Mouse (Mus musculus) kidney, embryonic 16.5 days (tissue): ENCODE data around the gene Lmod2. TPM values are rescaled to one million over a fixed set of nuclear protein-coding genes. Genes with fewer than 3 reads are reported as not detected.

Source experiments
- ATAC-seq: fragments of 200-750 bp; cut with Nextera tagmentation; 2 replicates; pipeline ENCODE4 v1.8.0; 2017; ENCODE audit warnings: moderate TSS enrichment; ENCODE audit not compliant: low FRiP score, low TSS enrichment
- H3K27ac ChIP-seq: fragments of 300-500 bp; sonication (generic); 2 replicates; pipeline ENCODE4 v1.5.1; 2014; ENCODE audit warnings: low read length
- H3K27me3 ChIP-seq: fragments of 300-500 bp; sonication (generic); 2 replicates; pipeline ENCODE4 v1.6.1; 2014; ENCODE audit warnings: low read length, control low read depth, mixed read lengths; ENCODE audit not compliant: insufficient read depth
- H3K36me3 ChIP-seq: fragments of 300-500 bp; sonication (generic); 2 replicates; pipeline ENCODE4 v1.6.1; 2014; ENCODE audit warnings: low read length, control low read depth, mixed read lengths; ENCODE audit not compliant: insufficient read depth
- H3K4me1 ChIP-seq: fragments of 300-500 bp; sonication (generic); 2 replicates; pipeline ENCODE4 v1.6.1; 2014; ENCODE audit warnings: low read length, control low read depth, mixed read lengths; ENCODE audit not compliant: insufficient read depth
- H3K4me2 ChIP-seq: fragments of 300-500 bp; sonication (generic); replicated peaks from 2 replicates; pipeline ENCODE4 v1.6.1; 2014; ENCODE audit warnings: low read depth, low read length
- H3K4me3 ChIP-seq: fragments of 300-500 bp; sonication (generic); 2 replicates; pipeline ENCODE4 v1.5.1; 2014; ENCODE audit warnings: mild to moderate bottlenecking, low read length
- H3K9ac ChIP-seq: fragments of 300-500 bp; sonication (generic); replicated peaks from 2 replicates; pipeline ENCODE4 v1.6.1; 2014; ENCODE audit warnings: low read length
- H3K9me3 ChIP-seq: fragments of 300-500 bp; sonication (generic); 2 replicates; pipeline ENCODE4 v1.6.1; 2016; ENCODE audit warnings: low read length, control low read depth
- WGBS: fragments of 180-500 bp; shearing (Covaris S2); extraction: QIAGEN DNeasy Blood & Tissue Kit; methylation state at CpG from one replicate; pipeline ENCODE4 v1.1.7; 2014; 5-methylcytosine and 5-hydroxymethylcytosine counted together
- polyA plus RNA-seq: library from polyadenylated mRNA; unstranded; fragments of >200 nt; fragmentation: Nextera tagmentation; extraction: Ambion mirVana; gene quantifications from 2 replicates; pipeline ENCODE4 v1.2.1, GENCODE M21; 2015

Gene Lmod2
- polyA plus RNA-seq, 1 experiment from 2014 or later, result 0.32 TPM

DNA sequence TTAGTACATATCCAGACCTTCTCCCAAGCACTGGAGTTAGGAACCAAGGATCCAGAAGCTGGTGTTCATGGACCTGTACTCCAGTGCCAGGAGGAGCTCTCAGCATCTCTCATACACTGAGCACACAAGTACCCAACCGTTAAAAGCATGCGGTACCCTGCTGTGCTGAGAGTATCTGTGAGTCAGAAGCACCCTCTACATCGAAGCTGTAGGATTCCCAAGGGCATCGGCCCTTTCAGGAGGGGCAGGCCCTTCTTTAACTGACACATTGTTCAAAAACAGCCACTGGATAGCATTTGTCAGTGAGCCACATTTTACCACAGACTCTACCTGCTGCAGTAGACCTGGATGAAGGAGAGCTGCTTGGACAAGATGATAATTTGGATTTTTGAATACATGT lies 10.6 kb downstream of the Lmod2 start:
- WGBS, result 65% methylated on average over 4 of the region's 4 CpGs
- peak; percentile 69 for ATAC-seq
- Histone ChIP-seq H3K9ac (no peak overlapping the region), H3K9me3 (no peaks in the 10 kb centered on the region; the same call in 1 of the 2 replicates), H3K4me3 (no peak overlapping the region), H3K4me1 (no peaks in the 10 kb centered on the region; the same call in 1 of the 2 replicates), H3K27me3 (no peaks in the 10 kb centered on the region), H3K27ac (no peak overlapping the region), H3K36me3 (peaks cover under 1% of the 10 kb centered on the region), H3K4me2 (no peak overlapping the region)

DNA sequence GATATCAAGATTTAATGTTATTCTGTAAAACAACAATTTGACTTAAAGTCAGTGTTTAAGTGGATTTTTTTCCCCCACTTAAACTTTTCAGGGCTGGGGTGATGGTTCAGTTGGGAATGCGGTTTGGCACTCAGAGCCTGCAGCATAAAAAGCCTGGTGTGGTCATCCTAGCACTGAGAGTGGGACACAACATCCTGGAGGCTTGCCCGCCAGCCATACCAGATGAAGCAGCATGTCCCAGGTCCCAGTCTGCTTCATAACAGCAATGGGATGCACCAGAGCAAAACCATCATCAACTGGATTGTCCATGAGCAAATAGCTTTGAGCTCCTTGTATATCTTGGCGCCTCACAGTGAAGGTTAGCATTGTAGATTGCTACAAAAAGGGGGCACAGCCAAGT lies 11.1 kb downstream of the Lmod2 start:
- H3K9me3 ChIP-seq, result no peaks in the 10 kb centered on the region; the same call in 1 of the 2 replicates
- H3K27me3 ChIP-seq, result no peaks in the 10 kb centered on the region
- WGBS, result 93% methylated on average over 3 of the region's 3 CpGs
- peaks cover 3% of the 10 kb centered on the region for H3K36me3 ChIP-seq
- H3K4me3 ChIP-seq, result no peak overlapping the region
- H3K4me2 ChIP-seq, result no peak overlapping the region
- no peak overlapping the region for H3K27ac ChIP-seq
- ATAC-seq, result no peak
- no peak overlapping the region for H3K9ac ChIP-seq
- H3K4me1 ChIP-seq, result no peaks in the 10 kb centered on the region; the same call in 1 of the 2 replicates

DNA sequence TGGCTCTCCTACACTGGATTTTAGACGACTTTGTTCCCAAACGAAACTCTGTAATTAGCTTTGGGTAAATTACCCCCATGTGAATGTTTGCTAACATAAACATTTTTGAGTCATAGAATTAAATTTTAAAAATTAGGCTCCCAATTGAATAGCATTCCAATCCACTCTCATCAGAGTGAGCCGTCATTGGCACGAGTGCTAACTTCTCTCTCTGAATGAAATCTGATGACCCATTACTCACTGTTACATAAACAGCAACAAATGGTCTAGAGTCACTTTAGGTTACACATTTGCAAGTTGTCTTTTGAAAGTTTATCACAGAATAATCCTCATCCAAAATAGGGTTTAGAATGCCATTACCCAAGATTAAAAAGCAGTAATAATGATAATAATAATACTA lies 12.0 kb downstream of the Lmod2 start:
- no peak overlapping the region for H3K27ac ChIP-seq
- no peaks in the 10 kb centered on the region; the same call in 1 of the 2 replicates for H3K4me1 ChIP-seq
- no peak overlapping the region for H3K9ac ChIP-seq
- H3K36me3 ChIP-seq, result peaks cover 3% of the 10 kb centered on the region
- H3K27me3 ChIP-seq, result no peaks in the 10 kb centered on the region
- no peaks in the 10 kb centered on the region for H3K9me3 ChIP-seq
- WGBS, result 43% methylated on average over 4 of the region's 4 CpGs
- no peak overlapping the region for H3K4me3 ChIP-seq
- H3K4me2 ChIP-seq, result no peak overlapping the region
- ATAC-seq, result no peak

DNA sequence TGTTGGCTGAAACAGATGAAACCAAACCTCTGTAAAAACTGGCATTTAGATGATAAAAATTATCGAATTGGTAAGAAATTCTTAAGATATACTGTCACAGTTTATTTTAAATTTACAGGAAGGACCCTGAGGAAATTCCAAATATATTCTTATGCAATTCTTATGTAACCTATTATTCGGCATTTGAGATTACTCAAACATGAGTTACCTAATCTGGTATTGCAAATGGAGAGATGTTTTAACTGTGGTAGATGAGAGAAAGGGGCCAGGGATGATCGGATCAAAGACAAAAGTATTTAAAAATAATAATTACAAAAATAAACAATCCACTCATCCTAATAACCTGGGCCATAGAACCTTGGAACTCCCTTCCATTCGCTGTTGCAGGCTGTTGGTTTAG lies 12.8 kb downstream of the Lmod2 start:
- peaks cover 6% of the 10 kb centered on the region for H3K36me3 ChIP-seq
- no peaks in the 10 kb centered on the region for H3K27me3 ChIP-seq
- WGBS, result 91% methylated on average over 4 of the region's 4 CpGs
- no peak overlapping the region for H3K4me3 ChIP-seq
- no peak for ATAC-seq
- no peak overlapping the region for H3K9ac ChIP-seq
- no peak overlapping the region for H3K27ac ChIP-seq
- H3K9me3 ChIP-seq, result no peaks in the 10 kb centered on the region
- H3K4me1 ChIP-seq, result no peaks in the 10 kb centered on the region; the same call in 1 of the 2 replicates
- H3K4me2 ChIP-seq, result no peak overlapping the region

DNA sequence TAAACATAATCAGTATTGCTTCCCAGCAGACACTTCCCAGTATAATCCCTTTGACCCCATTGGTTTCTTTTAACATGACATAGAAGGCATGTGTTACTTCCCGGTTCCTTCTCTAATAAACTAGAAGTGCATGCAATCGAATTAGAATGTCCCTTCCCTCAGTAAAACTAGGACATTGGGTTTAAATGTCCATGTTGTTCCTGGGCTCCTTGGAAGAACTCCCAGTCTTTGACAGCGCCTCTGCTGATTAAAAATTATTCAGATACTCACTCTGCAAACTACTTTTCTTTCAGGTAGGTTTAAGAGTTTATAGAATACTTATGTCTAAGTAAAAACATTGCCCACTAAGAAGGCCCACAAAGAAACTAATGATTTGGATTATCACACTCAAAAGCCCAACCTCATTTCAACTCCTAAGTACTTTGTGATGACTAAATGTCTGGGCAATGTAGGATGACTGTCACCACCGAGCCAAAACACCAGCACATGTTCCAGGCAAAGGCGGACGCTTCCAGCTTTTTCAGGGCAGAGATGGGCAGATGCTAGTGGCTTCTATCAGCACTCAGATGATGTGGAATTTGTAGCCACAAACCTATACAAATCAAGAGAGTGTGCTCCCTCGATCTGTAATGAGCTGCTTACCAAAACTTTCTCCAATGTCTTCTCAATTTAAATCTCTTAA lies 14.7 kb downstream of the Lmod2 start:
- Histone ChIP-seq H3K27me3 (no peaks in the 10 kb centered on the region), H3K27ac (no peak overlapping the region), H3K9me3 (no peaks in the 10 kb centered on the region), H3K9ac (no peak overlapping the region), H3K4me2 (no peak overlapping the region), H3K36me3 (peaks cover 11% of the 10 kb centered on the region), H3K4me1 (no peaks in the 10 kb centered on the region; the same call in 1 of the 2 replicates), H3K4me3 (no peak overlapping the region)
- 89% methylated on average over 7 of the region's 7 CpGs for WGBS
- no peak for ATAC-seq

DNA sequence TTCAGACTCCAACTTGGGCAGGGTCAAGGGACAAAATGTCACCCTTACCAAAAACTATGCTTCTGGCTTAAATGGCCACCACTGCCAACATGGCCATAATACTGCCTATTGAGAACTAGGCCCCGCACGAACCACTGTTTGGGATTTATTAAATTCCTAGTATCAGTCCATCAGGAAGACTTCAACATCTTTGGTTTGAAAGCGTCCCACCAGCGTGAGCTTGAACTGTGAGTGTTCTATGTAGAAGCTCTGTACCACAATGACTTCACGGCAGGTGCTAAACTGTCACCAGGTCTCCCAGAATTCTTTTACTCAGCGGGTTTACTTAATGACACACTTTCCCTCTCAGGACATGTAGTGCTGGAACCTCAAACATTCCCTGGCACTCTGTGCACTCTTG lies 15.8 kb downstream of the Lmod2 start:
- no peaks in the 10 kb centered on the region for H3K27me3 ChIP-seq
- H3K4me2 ChIP-seq, result no peak overlapping the region
- no peaks in the 10 kb centered on the region for H3K9me3 ChIP-seq
- WGBS, result 97% methylated on average over 6 of the region's 6 CpGs
- no peak for ATAC-seq
- no peak overlapping the region for H3K4me3 ChIP-seq
- peaks cover 20% of the 10 kb centered on the region for H3K36me3 ChIP-seq
- no peak overlapping the region for H3K9ac ChIP-seq
- H3K4me1 ChIP-seq, result no peaks in the 10 kb centered on the region
- H3K27ac ChIP-seq, result no peak overlapping the region

DNA sequence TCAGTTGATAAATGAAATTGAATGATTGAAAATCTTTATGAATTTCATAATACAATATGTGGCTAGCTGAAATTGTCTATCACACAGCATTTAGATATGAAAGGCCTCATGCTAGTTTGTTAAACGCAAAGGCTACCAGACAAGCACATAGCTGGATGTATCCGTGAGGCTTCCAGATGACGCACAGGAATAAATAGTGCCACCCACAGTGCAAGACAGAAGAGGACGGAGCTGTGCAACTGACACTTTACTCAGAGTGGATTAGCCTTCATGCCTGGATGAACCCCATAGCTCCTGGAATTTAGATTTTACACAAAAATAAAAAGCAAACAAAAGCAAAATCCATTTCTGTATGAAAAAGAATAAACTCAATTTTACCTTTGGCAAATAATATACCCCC lies 16.4 kb downstream of the Lmod2 start:
- H3K27ac ChIP-seq, result no peak overlapping the region
- H3K27me3 ChIP-seq, result no peaks in the 10 kb centered on the region
- H3K36me3 ChIP-seq, result peaks cover 20% of the 10 kb centered on the region
- H3K9me3 ChIP-seq, result no peaks in the 10 kb centered on the region
- no peaks in the 10 kb centered on the region for H3K4me1 ChIP-seq
- H3K4me2 ChIP-seq, result no peak overlapping the region
- H3K9ac ChIP-seq, result no peak overlapping the region
- ATAC-seq, result no peak
- H3K4me3 ChIP-seq, result no peak overlapping the region
- 82% methylated on average over 4 of the region's 4 CpGs for WGBS

DNA sequence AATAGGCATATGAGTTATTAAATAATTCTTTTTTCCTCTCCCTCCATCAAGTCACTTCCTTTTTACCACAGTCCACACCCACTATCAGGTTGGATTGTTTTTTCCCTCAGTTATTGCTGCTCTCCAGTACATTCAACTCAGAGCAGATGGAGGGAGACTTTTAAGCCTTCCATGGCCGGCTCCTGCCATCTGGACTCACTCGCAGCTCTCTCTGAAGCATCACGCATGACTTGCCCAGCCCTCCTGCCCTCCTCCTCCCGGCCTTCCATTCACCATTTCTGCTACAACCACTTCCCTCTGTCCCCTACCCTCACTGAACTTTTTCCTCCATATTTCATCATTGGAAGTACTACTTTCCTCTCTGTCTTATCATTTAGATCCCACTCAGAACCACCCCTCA lies 19.2 kb downstream of the Lmod2 start:
- WGBS, result 63% methylated on average over 4 of the region's 4 CpGs
- H3K9ac ChIP-seq, result no peak overlapping the region
- no peaks in the 10 kb centered on the region for H3K4me1 ChIP-seq
- no peak overlapping the region for H3K4me3 ChIP-seq
- no peak overlapping the region for H3K4me2 ChIP-seq
- no peaks in the 10 kb centered on the region for H3K27me3 ChIP-seq
- H3K36me3 ChIP-seq, result peaks cover 27% of the 10 kb centered on the region
- H3K9me3 ChIP-seq, result no peaks in the 10 kb centered on the region
- no peak overlapping the region for H3K27ac ChIP-seq
- ATAC-seq, result no peak

DNA sequence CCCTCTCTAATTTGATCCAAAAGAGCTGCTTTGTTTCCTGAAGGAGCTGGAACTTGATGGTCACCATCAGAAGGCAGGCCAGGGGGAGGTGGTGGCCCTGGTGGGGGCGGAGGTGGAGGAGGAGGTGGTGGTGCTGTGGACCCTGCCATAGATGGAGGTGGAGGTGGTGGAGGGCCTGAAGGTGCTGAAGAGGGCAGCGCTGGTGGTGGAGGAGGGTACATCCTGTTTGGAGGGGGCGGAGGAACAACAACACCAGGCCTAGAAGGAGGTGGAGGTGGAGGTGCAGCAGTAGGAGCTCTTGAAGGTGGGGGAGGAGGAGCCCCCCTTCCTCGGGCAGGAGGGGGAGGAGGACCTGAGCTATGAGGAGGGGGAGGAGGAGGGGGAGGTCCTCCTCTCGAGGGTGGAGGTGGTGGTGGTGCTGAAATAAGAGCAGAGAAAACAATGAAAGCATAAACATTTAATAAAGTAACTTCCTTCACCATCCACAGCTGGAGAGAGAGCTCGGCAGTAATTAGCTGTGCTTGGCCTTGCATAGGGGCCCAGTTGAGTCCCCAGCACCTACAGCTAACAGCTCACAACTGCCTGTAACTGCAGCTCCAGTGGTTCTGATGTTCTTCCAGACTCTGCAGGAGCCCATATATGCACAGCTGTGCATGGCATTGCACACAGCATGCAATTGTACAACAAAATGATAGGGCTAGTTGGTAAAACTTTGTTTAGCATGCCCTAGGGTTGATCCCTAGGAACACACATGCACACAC lies 21.9 kb downstream of the Lmod2 start:
- no peaks in the 10 kb centered on the region for H3K9me3 ChIP-seq
- no peak overlapping the region for H3K27ac ChIP-seq
- no peaks in the 10 kb centered on the region for H3K27me3 ChIP-seq
- ATAC-seq, result peak; percentile 81
- peaks cover 32% of the 10 kb centered on the region for H3K36me3 ChIP-seq
- 39% methylated on average over 5 of the region's 6 CpGs for WGBS
- no peak overlapping the region for H3K4me2 ChIP-seq
- H3K9ac ChIP-seq, result no peak overlapping the region
- H3K4me3 ChIP-seq, result no peak overlapping the region
- H3K4me1 ChIP-seq, result no peaks in the 10 kb centered on the region

DNA sequence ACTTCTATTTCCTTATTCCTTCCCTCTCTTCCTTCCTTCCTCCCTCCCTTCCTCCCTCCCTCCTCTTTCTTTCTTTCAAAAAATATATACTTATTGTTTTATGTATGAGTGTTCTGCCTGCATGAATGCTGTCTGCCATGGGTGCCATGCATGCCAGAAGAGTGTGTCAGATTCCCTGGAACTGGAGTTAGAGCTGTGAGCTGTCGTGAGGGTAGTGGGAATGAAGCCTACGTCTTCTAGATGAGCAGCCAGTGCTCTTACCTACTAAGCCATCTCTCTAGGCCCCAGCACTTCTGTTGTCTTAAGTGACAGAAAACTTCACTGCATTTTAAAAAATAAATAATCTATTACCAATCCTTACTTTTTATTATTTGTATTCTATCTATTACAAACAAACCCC lies 23.4 kb downstream of the Lmod2 start:
- no peaks in the 10 kb centered on the region for H3K9me3 ChIP-seq
- no peak for ATAC-seq
- H3K4me2 ChIP-seq, result no peak overlapping the region
- H3K9ac ChIP-seq, result no peak overlapping the region
- 86% methylated on average over 2 of the region's 2 CpGs for WGBS
- H3K4me3 ChIP-seq, result no peak overlapping the region
- H3K27me3 ChIP-seq, result no peaks in the 10 kb centered on the region
- peaks cover 32% of the 10 kb centered on the region for H3K36me3 ChIP-seq
- no peaks in the 10 kb centered on the region for H3K4me1 ChIP-seq
- no peak overlapping the region for H3K27ac ChIP-seq
